Mouse (Mus musculus) liver, embryonic 14.5 days (tissue): ENCODE measurements around the gene Cit.

Experiments used
- CTCF ChIP-seq: IDR thresholded peaks from 2 replicates; pipeline ENCODE4 v1.5.1; 2016; ENCODE audit warnings: antibody characterized with exemption, low read depth, control low read depth
- EP300 ChIP-seq: IDR thresholded peaks from 2 replicates; pipeline ENCODE4 v1.6.1; 2016; ENCODE audit warnings: antibody characterized with exemption, low read depth

DNA sequence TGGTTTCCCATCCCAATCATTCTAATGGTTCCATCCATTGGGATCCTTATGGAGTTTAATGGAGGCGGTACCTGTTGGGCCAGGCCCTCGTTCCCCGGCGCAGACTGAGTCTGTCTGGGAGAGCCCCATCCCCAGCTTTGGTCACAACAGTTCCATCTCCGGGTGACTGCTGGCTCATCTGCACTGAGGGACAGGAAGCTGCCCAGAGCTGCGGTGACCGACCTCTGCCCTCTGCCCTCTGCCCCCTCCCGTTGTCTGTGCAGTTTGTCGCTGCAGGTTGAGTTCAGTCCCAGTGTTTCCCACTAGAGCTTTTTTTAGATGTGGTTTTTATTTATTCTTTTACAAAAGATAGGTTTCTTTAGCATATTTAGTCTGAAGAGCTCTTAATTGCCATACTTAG lies 76.9 kb downstream of the Cit start:
- TF ChIP-seq CTCF: no peak
- no peak for TF ChIP-seq EP300
